Mouse (Mus musculus): ENCODE measurements around the gene Prr12. TPM values are rescaled to one million over a fixed set of nuclear protein-coding genes. Genes with fewer than 3 reads are reported as not detected.

Prr12 gene
- 32.3 and 37.5 TPM in 2 replicates for total RNA-seq (2012; rRNA removed)

DNA sequence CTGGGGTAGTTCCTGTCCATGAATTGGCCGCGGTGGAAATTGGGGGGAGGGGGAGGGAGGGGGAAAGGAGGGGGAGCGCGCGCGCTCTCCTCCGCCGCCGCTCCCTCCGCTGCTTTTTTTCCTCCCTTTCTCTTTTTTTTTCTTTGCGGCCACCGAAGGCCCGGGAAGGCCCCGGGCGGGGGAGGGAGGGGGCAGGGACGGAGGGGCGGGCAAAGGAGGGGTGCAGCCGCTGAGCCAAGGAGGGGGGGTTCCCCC lies at the start of gene Prr12:
Prr12 (minus strand) TSS at position 20 of the 255 bp plus-strand sequence.
- H3K9ac ChIP-seq (ENCODE audit: insufficient read depth, low read depth, low read length, poor library complexity, severe bottlenecking), result peak within 1 kb of the TSS; percentile 92
- peak; percentile 24 for DNase-seq (ENCODE audit: low read depth, low spot score)
- H3K9me3 ChIP-seq (ENCODE audit: control insufficient read depth, insufficient read depth, low read depth, low read length), result no peaks in the 10 kb centered on the region
- H3K4me1 ChIP-seq (ENCODE audit: control insufficient read depth in 2 of 2, insufficient read depth in 2 of 2, low read length in 2 of 2, poor library complexity in 1 of 2), result peaks cover 0 to 23% of the 10 kb centered on the region in 2 experiments; a peak in 2 of 4 replicates
- in situ Hi-C loops (cut with MboI; ENCODE audit: low sequenced_read_pairs in 2 of 2, unreplicated experiment in 2 of 2), result no loop called here
- peaks cover 22% of the 10 kb centered on the region for H3K36me3 ChIP-seq (ENCODE audit: control insufficient read depth, insufficient read depth, low read length, poor library complexity, severe bottlenecking)
- peak within 1 kb of the TSS; percentile 97 to 99 for H3K4me3 ChIP-seq (ENCODE audit: insufficient read depth in 1 of 2, low read depth in 1 of 2, low read length in 2 of 2, poor library complexity in 1 of 2, severe bottlenecking in 1 of 2)
- no peak for TF ChIP-seq ZC3H11A (IDR thresholded peaks at IDR 0.05; ENCODE audit: borderline replicate concordance, low read depth, low read length)
- TF ChIP-seq ZNF384 (IDR thresholded peaks at IDR 0.05; ENCODE audit: low read depth, low read length), result 0 out of 2 replicates have a peak, but pooled peaks have one; percentile 34
- TF ChIP-seq HCFC1 (IDR thresholded peaks at IDR 0.05; ENCODE audit: borderline replicate concordance, insufficient read depth, low read length), result no peak
- H3K27ac ChIP-seq (ENCODE audit: insufficient read depth, low read depth, low read length, poor library complexity, severe bottlenecking), result peak within 1 kb of the TSS; percentile 96

GRCm38 (mm10) chr7:45102441-45102840 lies 49.8 kb upstream of the Prr12 start:
- no peak overlapping the region for H3K27ac ChIP-seq (ENCODE audit: insufficient read depth, low read depth, low read length, poor library complexity, severe bottlenecking)
- H3K4me3 ChIP-seq (ENCODE audit: insufficient read depth in 1 of 2, low read depth in 1 of 2, low read length in 2 of 2, poor library complexity in 1 of 2, severe bottlenecking in 1 of 2), result no peak overlapping the region
- H3K9me3 ChIP-seq (ENCODE audit: control insufficient read depth, insufficient read depth, low read depth, low read length), result no peaks in the 10 kb centered on the region
- no peaks in the 10 kb centered on the region for H3K36me3 ChIP-seq (ENCODE audit: control insufficient read depth, insufficient read depth, low read length, poor library complexity, severe bottlenecking)
- DNase-seq (ENCODE audit: low read depth, low spot score), result no peak
- no peak overlapping the region for H3K9ac ChIP-seq (ENCODE audit: insufficient read depth, low read depth, low read length, poor library complexity, severe bottlenecking)
- peaks cover 3 to 20% of the 10 kb centered on the region in 2 experiments; a peak in 2 of 4 replicates for H3K4me1 ChIP-seq (ENCODE audit: control insufficient read depth in 2 of 2, insufficient read depth in 2 of 2, low read length in 2 of 2, poor library complexity in 1 of 2)
- TF ChIP-seq HCFC1 (IDR thresholded peaks at IDR 0.05; ENCODE audit: borderline replicate concordance, insufficient read depth, low read length) (no peak), ZNF384 (IDR thresholded peaks at IDR 0.05; ENCODE audit: low read depth, low read length) (no peak), MAFK (IDR thresholded peaks at IDR 0.05; ENCODE audit: insufficient read depth, low read depth, low read length) (no peak), CHD2 (IDR thresholded peaks at IDR 0.05; ENCODE audit: low read depth, low read length) (no peak), ZC3H11A (IDR thresholded peaks at IDR 0.05; ENCODE audit: borderline replicate concordance, low read depth, low read length) (no peak)
- in situ Hi-C loops (cut with MboI; ENCODE audit: low sequenced_read_pairs in 2 of 2, unreplicated experiment in 2 of 2), result no loop called here

DNA sequence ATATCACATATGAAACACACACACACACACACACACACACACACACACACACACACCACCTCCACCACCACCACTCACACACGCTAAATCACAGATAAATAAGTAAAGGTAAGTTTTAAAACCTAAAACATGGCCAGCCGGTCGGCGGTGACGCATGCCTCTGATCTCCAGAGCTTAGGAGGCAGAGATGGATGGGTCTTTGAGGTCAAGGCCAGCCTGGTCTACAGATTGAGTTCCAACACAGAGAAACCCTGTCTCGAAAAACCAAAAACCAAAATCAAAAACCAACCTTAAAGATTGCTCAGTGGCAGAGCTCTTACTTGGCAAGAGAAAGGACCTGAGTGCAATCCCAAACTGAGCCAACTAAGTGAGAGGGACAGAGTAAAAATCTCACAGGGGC lies 47.4 kb upstream of the Prr12 start:
- no peak for DNase-seq (ENCODE audit: low read depth, low spot score)
- H3K4me3 ChIP-seq (ENCODE audit: insufficient read depth in 1 of 2, low read depth in 1 of 2, low read length in 2 of 2, poor library complexity in 1 of 2, severe bottlenecking in 1 of 2), result no peak overlapping the region
- H3K9ac ChIP-seq (ENCODE audit: insufficient read depth, low read depth, low read length, poor library complexity, severe bottlenecking), result no peak overlapping the region
- H3K36me3 ChIP-seq (ENCODE audit: control insufficient read depth, insufficient read depth, low read length, poor library complexity, severe bottlenecking), result no peaks in the 10 kb centered on the region
- peaks cover 0 to 18% of the 10 kb centered on the region in 2 experiments; a peak in 1 of 4 replicates for H3K4me1 ChIP-seq (ENCODE audit: control insufficient read depth in 2 of 2, insufficient read depth in 2 of 2, low read length in 2 of 2, poor library complexity in 1 of 2)
- in situ Hi-C loops (cut with MboI; ENCODE audit: low sequenced_read_pairs in 2 of 2, unreplicated experiment in 2 of 2), result no loop called here
- H3K9me3 ChIP-seq (ENCODE audit: control insufficient read depth, insufficient read depth, low read depth, low read length), result no peaks in the 10 kb centered on the region
- H3K27ac ChIP-seq (ENCODE audit: insufficient read depth, low read depth, low read length, poor library complexity, severe bottlenecking), result no peak overlapping the region
- TF ChIP-seq HCFC1 (IDR thresholded peaks at IDR 0.05; ENCODE audit: borderline replicate concordance, insufficient read depth, low read length) (no peak), MAFK (IDR thresholded peaks at IDR 0.05; ENCODE audit: insufficient read depth, low read depth, low read length) (no peak), ZNF384 (IDR thresholded peaks at IDR 0.05; ENCODE audit: low read depth, low read length) (no peak), CHD2 (IDR thresholded peaks at IDR 0.05; ENCODE audit: low read depth, low read length) (no peak)

- Histone ChIP-seq H3K9me3 (ENCODE audit: control insufficient read depth, insufficient read depth, low read depth, low read length) (no peaks in the 10 kb centered on the region), H3K4me3 (ENCODE audit: insufficient read depth in 1 of 2, low read depth in 1 of 2, low read length in 2 of 2, poor library complexity in 1 of 2, severe bottlenecking in 1 of 2) (no peak overlapping the region), H3K9ac (ENCODE audit: insufficient read depth, low read depth, low read length, poor library complexity, severe bottlenecking) (no peak overlapping the region), H3K4me1 (ENCODE audit: control insufficient read depth in 2 of 2, insufficient read depth in 2 of 2, low read length in 2 of 2, poor library complexity in 1 of 2) (peaks cover 0 to 12% of the 10 kb centered on the region in 2 experiments; a peak in 1 of 4 replicates), H3K36me3 (ENCODE audit: control insufficient read depth, insufficient read depth, low read length, poor library complexity, severe bottlenecking) (no peaks in the 10 kb centered on the region), H3K27ac (ENCODE audit: insufficient read depth, low read depth, low read length, poor library complexity, severe bottlenecking) (no peak overlapping the region)
- TF ChIP-seq ZNF384 (IDR thresholded peaks at IDR 0.05; ENCODE audit: low read depth, low read length), result no peak
- TF ChIP-seq CHD2 (IDR thresholded peaks at IDR 0.05; ENCODE audit: low read depth, low read length), result no peak
- TF ChIP-seq ZC3H11A (IDR thresholded peaks at IDR 0.05; ENCODE audit: borderline replicate concordance, low read depth, low read length), result no peak
- TF ChIP-seq HCFC1 (IDR thresholded peaks at IDR 0.05; ENCODE audit: borderline replicate concordance, insufficient read depth, low read length), result no peak
- no peak for TF ChIP-seq MAFK (IDR thresholded peaks at IDR 0.05; ENCODE audit: insufficient read depth, low read depth, low read length)
- in situ Hi-C loops (cut with MboI; ENCODE audit: low sequenced_read_pairs in 2 of 2, unreplicated experiment in 2 of 2), result no loop called here
- DNase-seq (ENCODE audit: low read depth, low spot score), result no peak
Measured at GRCm38 (mm10) chr7:45098541-45099240, 46.0 kb upstream of the Prr12 start.

All from ES-E14 (cell line).